Mouse (Mus musculus) hindbrain, embryonic 16.5 days (tissue): ENCODE data around the gene Rere. TPM values are rescaled to one million over a fixed set of nuclear protein-coding genes. Genes with fewer than 3 reads are reported as not detected.

ENCODE experiments used
- ATAC-seq: fragments of 200-750 bp; cut with Nextera tagmentation; 2 replicates; pipeline ENCODE4 v1.8.0; 2017; ENCODE audit warnings: moderate TSS enrichment, moderate library complexity
- H3K27ac ChIP-seq: fragments of 300-500 bp; sonication (generic); 2 replicates; pipeline ENCODE4 v1.5.1; 2014; ENCODE audit warnings: low read depth, mild to moderate bottlenecking, control low read depth, low read length, moderate library complexity
- H3K27me3 ChIP-seq: fragments of 300-500 bp; sonication (generic); replicated peaks from 2 replicates; pipeline ENCODE4 v1.6.1; 2014; ENCODE audit warnings: low read length; ENCODE audit not compliant: control insufficient read depth, insufficient read depth
- H3K36me3 ChIP-seq: fragments of 300-500 bp; sonication (generic); 2 replicates; pipeline ENCODE4 v1.6.1; 2014; ENCODE audit warnings: mild to moderate bottlenecking, low read length, moderate library complexity, mixed read lengths; ENCODE audit not compliant: control insufficient read depth, insufficient read depth
- H3K4me1 ChIP-seq: fragments of 300-500 bp; sonication (generic); 2 replicates; pipeline ENCODE4 v1.6.1; 2014; ENCODE audit warnings: low read depth, low read length; ENCODE audit not compliant: control insufficient read depth, insufficient read depth
- H3K4me2 ChIP-seq: fragments of 300-500 bp; sonication (generic); 2 replicates; pipeline ENCODE4 v1.6.1; 2014; ENCODE audit warnings: mild to moderate bottlenecking, low read length, control low read depth, moderate library complexity
- H3K4me3 ChIP-seq: fragments of 300-500 bp; sonication (generic); 2 replicates; pipeline ENCODE4 v1.5.1; 2014; ENCODE audit warnings: mild to moderate bottlenecking, low read length, control low read depth, moderate library complexity
- H3K9ac ChIP-seq: fragments of 300-500 bp; sonication (generic); 2 replicates; pipeline ENCODE4 v1.6.1; 2014; ENCODE audit warnings: low read depth, mild to moderate bottlenecking, control low read depth, low read length, moderate library complexity
- H3K9me3 ChIP-seq: fragments of 300-500 bp; sonication (generic); 2 replicates; pipeline ENCODE4 v1.6.1; 2014; ENCODE audit warnings: mild to moderate bottlenecking, low read length, moderate library complexity; ENCODE audit not compliant: control insufficient read depth
- WGBS: fragments of 180-500 bp; shearing (Covaris S2); extraction: QIAGEN DNeasy Blood & Tissue Kit; methylation state at CpG from one replicate; pipeline ENCODE4 v1.1.7; 2014; 5-methylcytosine and 5-hydroxymethylcytosine counted together
- polyA plus RNA-seq: library from polyadenylated mRNA; unstranded; fragments of >200 nt; fragmentation: Nextera tagmentation; extraction: Ambion mirVana; gene quantifications from 2 replicates; pipeline ENCODE4 v1.2.1, GENCODE M21; 2015

Gene Rere
- polyA plus RNA-seq, 1 experiment from 2014 or later: 25.4 TPM

- ATAC-seq: no peak
- H3K36me3 ChIP-seq: no peaks in the 10 kb centered on the region
- 77% methylated on average over 5 of the region's 5 CpGs for WGBS
- H3K4me3 ChIP-seq: no peak overlapping the region
- no peaks in the 10 kb centered on the region for H3K27me3 ChIP-seq
- no peak overlapping the region for H3K4me2 ChIP-seq
- peaks cover 4% of the 10 kb centered on the region; the same call in 1 of the 2 replicates for H3K4me1 ChIP-seq
- no peak overlapping the region for H3K9ac ChIP-seq
- no peaks in the 10 kb centered on the region for H3K9me3 ChIP-seq
- H3K27ac ChIP-seq: no peak overlapping the region
These were observed 132.8 kb downstream of the Rere start for GRCm38 (mm10) chr4:150414296-150414695.

- Histone ChIP-seq H3K27ac (no peak overlapping the region), H3K4me1 (peaks cover 6% of the 10 kb centered on the region; the same call in 1 of the 2 replicates), H3K4me2 (no peak overlapping the region), H3K4me3 (no peak overlapping the region), H3K36me3 (no peaks in the 10 kb centered on the region), H3K27me3 (no peaks in the 10 kb centered on the region), H3K9ac (no peak overlapping the region), H3K9me3 (no peaks in the 10 kb centered on the region)
- no peak for ATAC-seq
- WGBS: 91% methylated on average over 1 of the region's 1 CpGs
These were observed 133.3 kb downstream of the Rere start for GRCm38 (mm10) chr4:150414759-150415158.

- no peak for ATAC-seq
- Histone ChIP-seq H3K4me1 (peaks cover 7% of the 10 kb centered on the region; the same call in 1 of the 2 replicates), H3K4me3 (no peak overlapping the region), H3K27ac (no peak overlapping the region), H3K4me2 (no peak overlapping the region), H3K36me3 (no peaks in the 10 kb centered on the region), H3K9me3 (no peaks in the 10 kb centered on the region), H3K9ac (no peak overlapping the region), H3K27me3 (no peaks in the 10 kb centered on the region)
- 55% methylated on average over 10 of the region's 10 CpGs for WGBS
These were observed 134.0 kb downstream of the Rere start for GRCm38 (mm10) chr4:150415227-150415969.

- Histone ChIP-seq H3K4me1 (peaks cover 5% of the 10 kb centered on the region; the same call in 1 of the 2 replicates), H3K36me3 (no peaks in the 10 kb centered on the region), H3K4me3 (no peak overlapping the region), H3K9ac (no peak overlapping the region), H3K27me3 (no peaks in the 10 kb centered on the region), H3K9me3 (no peaks in the 10 kb centered on the region), H3K27ac (peak overlapping the region; percentile 18; the same call in 1 of the 2 replicates), H3K4me2 (no peak overlapping the region)
- WGBS: 68% methylated on average over 10 of the region's 10 CpGs
- ATAC-seq: no peak
These were observed 139.3 kb downstream of the Rere start for GRCm38 (mm10) chr4:150420576-150421263.

GRCm38 (mm10) chr4:150426098-150426879 is 144.8 kb downstream of the Rere start:
- ATAC-seq: no peak
- Histone ChIP-seq H3K4me2 (peak overlapping the region; percentile 13), H3K36me3 (no peaks in the 10 kb centered on the region), H3K4me1 (peaks cover 20% of the 10 kb centered on the region), H3K9me3 (no peaks in the 10 kb centered on the region), H3K4me3 (no peak overlapping the region), H3K27me3 (no peaks in the 10 kb centered on the region), H3K9ac (peak overlapping the region; percentile 39; the same call in 1 of the 2 replicates), H3K27ac (peak overlapping the region; percentile 78)
- whole genome bisulfite sequencing: 27% methylated on average over 8 of the region's 8 CpGs

GRCm38 (mm10) chr4:150426880-150427476 is 145.5 kb downstream of the Rere start:
- H3K4me2 ChIP-seq: peak overlapping the region; percentile 13
- WGBS: 14% methylated on average over 5 of the region's 5 CpGs
- H3K27me3 ChIP-seq: no peaks in the 10 kb centered on the region
- H3K36me3 ChIP-seq: no peaks in the 10 kb centered on the region
- peak overlapping the region; percentile 39; the same call in 1 of the 2 replicates for H3K9ac ChIP-seq
- H3K4me1 ChIP-seq: peaks cover 20% of the 10 kb centered on the region
- peak; percentile 18; the same call in 1 of the 2 replicates for ATAC-seq
- H3K27ac ChIP-seq: peak overlapping the region; percentile 78
- H3K4me3 ChIP-seq: no peak overlapping the region
- H3K9me3 ChIP-seq: no peaks in the 10 kb centered on the region

GRCm38 (mm10) chr4:150428762-150429161 is 147.3 kb downstream of the Rere start:
- peaks cover 20% of the 10 kb centered on the region for H3K4me1 ChIP-seq
- H3K27me3 ChIP-seq: no peaks in the 10 kb centered on the region
- H3K4me3 ChIP-seq: no peak overlapping the region
- H3K9ac ChIP-seq: no peak overlapping the region
- H3K9me3 ChIP-seq: no peaks in the 10 kb centered on the region
- 75% methylated on average over 4 of the region's 4 CpGs for WGBS
- no peak for ATAC-seq
- no peaks in the 10 kb centered on the region for H3K36me3 ChIP-seq
- H3K4me2 ChIP-seq: no peak overlapping the region
- no peak overlapping the region for H3K27ac ChIP-seq

- Histone ChIP-seq H3K9me3 (no peaks in the 10 kb centered on the region), H3K27me3 (no peaks in the 10 kb centered on the region), H3K4me3 (no peak overlapping the region), H3K36me3 (no peaks in the 10 kb centered on the region), H3K4me2 (no peak overlapping the region), H3K9ac (no peak overlapping the region), H3K4me1 (no peaks in the 10 kb centered on the region; the same call in 1 of the 2 replicates), H3K27ac (no peak overlapping the region)
- no peak for ATAC-seq
- WGBS: 96% methylated on average over 5 of the region's 5 CpGs
These were observed 152.6 kb downstream of the Rere start for GRCm38 (mm10) chr4:150433827-150434574.
